Mouse (Mus musculus): ENCODE measurements around the gene Ppp1r14d. TPM values are rescaled to one million over a fixed set of nuclear protein-coding genes. Genes with fewer than 3 reads are reported as not detected.

Ppp1r14d gene
- total and polyA plus RNA-seq, 3 experiments, result not detected

GRCm38 (mm10) chr2:119240075-119240818, 10.5 kb upstream of the Ppp1r14d start:
- no peaks in the 10 kb centered on the region for H3K36me3 ChIP-seq (replicated peaks)
- no peaks in the 10 kb centered on the region; the same call in 1 of the 2 replicates for H3K4me1 ChIP-seq (ENCODE audit: insufficient read depth, low read depth, low read length)
- TF ChIP-seq GATA2 (IDR thresholded peaks at IDR 0.05; ENCODE audit: borderline replicate concordance, low read depth, low read length), result no peak
- TF ChIP-seq TAL1 (conservative IDR thresholded peaks at IDR 0.05; ENCODE audit: low read depth, low read length), result no peak
- TF ChIP-seq GATA1 (IDR thresholded peaks at IDR 0.05; ENCODE audit: borderline replicate concordance, low read length), result no peak
- TF ChIP-seq CTCF (IDR thresholded peaks at IDR 0.05; ENCODE audit: low read depth, low read length), result no peak
- no peak for TF ChIP-seq POLR2AphosphoS5 (IDR thresholded peaks at IDR 0.05; ENCODE audit: insufficient replicate concordance, low read depth, low read length)
- H3K9me3 ChIP-seq (replicated peaks), result no peaks in the 10 kb centered on the region
- H3K4me3 ChIP-seq (ENCODE audit: low read depth, low read length), result no peak overlapping the region
- ATAC-seq (ENCODE audit: extremely low read depth, insufficient number of reproducible peaks, low FRiP score, poor library complexity, severe bottlenecking) (no peak), DNase-seq (ENCODE audit: low spot score) (no peak)
- peaks cover 52% of the 10 kb centered on the region for H3K27me3 ChIP-seq (ENCODE audit: insufficient read depth, low read length)

- ATAC-seq (ENCODE audit: extremely low read depth, insufficient number of reproducible peaks, low FRiP score, poor library complexity, severe bottlenecking) (no peak), DNase-seq (ENCODE audit: low spot score) (no peak)
- H3K4me1 ChIP-seq (ENCODE audit: insufficient read depth, low read depth, low read length), result no peaks in the 10 kb centered on the region; the same call in 1 of the 2 replicates
- H3K27me3 ChIP-seq (ENCODE audit: insufficient read depth, low read length), result peaks cover 56% of the 10 kb centered on the region
- H3K9me3 ChIP-seq (replicated peaks), result no peaks in the 10 kb centered on the region
- TF ChIP-seq GATA2 (IDR thresholded peaks at IDR 0.05; ENCODE audit: borderline replicate concordance, low read depth, low read length) (no peak), CTCF (IDR thresholded peaks at IDR 0.05; ENCODE audit: low read depth, low read length) (no peak), TAL1 (conservative IDR thresholded peaks at IDR 0.05; ENCODE audit: low read depth, low read length) (no peak), GATA1 (IDR thresholded peaks at IDR 0.05; ENCODE audit: borderline replicate concordance, low read length) (no peak), POLR2AphosphoS5 (IDR thresholded peaks at IDR 0.05; ENCODE audit: insufficient replicate concordance, low read depth, low read length) (no peak)
- no peak overlapping the region for H3K4me3 ChIP-seq (ENCODE audit: low read depth, low read length)
- H3K36me3 ChIP-seq (replicated peaks), result no peaks in the 10 kb centered on the region
These were observed 9.0 kb upstream of the Ppp1r14d start for GRCm38 (mm10) chr2:119238671-119239070.

GRCm38 (mm10) chr2:119237871-119238220, 8.1 kb upstream of the Ppp1r14d start:
- peaks cover 58% of the 10 kb centered on the region for H3K27me3 ChIP-seq (ENCODE audit: insufficient read depth, low read length)
- no peaks in the 10 kb centered on the region for H3K9me3 ChIP-seq (replicated peaks)
- DNase-seq (ENCODE audit: low spot score) (no peak), ATAC-seq (ENCODE audit: extremely low read depth, insufficient number of reproducible peaks, low FRiP score, poor library complexity, severe bottlenecking) (no peak)
- no peak for TF ChIP-seq GATA1 (IDR thresholded peaks at IDR 0.05; ENCODE audit: borderline replicate concordance, low read length)
- TF ChIP-seq CTCF (IDR thresholded peaks at IDR 0.05; ENCODE audit: low read depth, low read length), result no peak
- TF ChIP-seq TAL1 (conservative IDR thresholded peaks at IDR 0.05; ENCODE audit: low read depth, low read length), result no peak
- no peak for TF ChIP-seq GATA2 (IDR thresholded peaks at IDR 0.05; ENCODE audit: borderline replicate concordance, low read depth, low read length)
- TF ChIP-seq POLR2AphosphoS5 (IDR thresholded peaks at IDR 0.05; ENCODE audit: insufficient replicate concordance, low read depth, low read length), result no peak
- no peaks in the 10 kb centered on the region for H3K36me3 ChIP-seq (replicated peaks)
- H3K4me3 ChIP-seq (ENCODE audit: low read depth, low read length), result no peak overlapping the region
- H3K4me1 ChIP-seq (ENCODE audit: insufficient read depth, low read depth, low read length), result peaks cover 2% of the 10 kb centered on the region

- Histone ChIP-seq H3K27me3 (ENCODE audit: insufficient read depth, low read length) (peaks cover 54% of the 10 kb centered on the region), H3K4me3 (ENCODE audit: low read depth, low read length) (no peak within 1 kb of the TSS), H3K36me3 (replicated peaks) (no peaks in the 10 kb centered on the region), H3K4me1 (ENCODE audit: insufficient read depth, low read depth, low read length) (peaks cover 2% of the 10 kb centered on the region), H3K9me3 (replicated peaks) (no peaks in the 10 kb centered on the region)
- no peak for ATAC-seq (ENCODE audit: extremely low read depth, insufficient number of reproducible peaks, low FRiP score, poor library complexity, severe bottlenecking)
- no peak for DNase-seq (ENCODE audit: low spot score)
- no peak for TF ChIP-seq TAL1 (conservative IDR thresholded peaks at IDR 0.05; ENCODE audit: low read depth, low read length)
These were observed 7.6 kb upstream of the Ppp1r14d start, which contains the start of gene Spint1 for GRCm38 (mm10) chr2:119237210-119237870. Spint1 (plus strand) TSS chr2:119237362.

GRCm38 (mm10) chr2:119236682-119237209, 7.0 kb upstream of the Ppp1r14d start:
- Histone ChIP-seq H3K27me3 (ENCODE audit: insufficient read depth, low read length) (peaks cover 51% of the 10 kb centered on the region), H3K36me3 (replicated peaks) (no peaks in the 10 kb centered on the region), H3K4me1 (ENCODE audit: insufficient read depth, low read depth, low read length) (peaks cover 2% of the 10 kb centered on the region), H3K9me3 (replicated peaks) (no peaks in the 10 kb centered on the region), H3K4me3 (ENCODE audit: low read depth, low read length) (no peak overlapping the region)
- DNase-seq (ENCODE audit: low spot score) (no peak), ATAC-seq (ENCODE audit: extremely low read depth, insufficient number of reproducible peaks, low FRiP score, poor library complexity, severe bottlenecking) (no peak)
- TF ChIP-seq CTCF (IDR thresholded peaks at IDR 0.05; ENCODE audit: low read depth, low read length), result no peak
- no peak for TF ChIP-seq GATA2 (IDR thresholded peaks at IDR 0.05; ENCODE audit: borderline replicate concordance, low read depth, low read length)
- TF ChIP-seq TAL1 (conservative IDR thresholded peaks at IDR 0.05; ENCODE audit: low read depth, low read length), result no peak
- TF ChIP-seq POLR2AphosphoS5 (IDR thresholded peaks at IDR 0.05; ENCODE audit: insufficient replicate concordance, low read depth, low read length), result no peak
- no peak for TF ChIP-seq GATA1 (IDR thresholded peaks at IDR 0.05; ENCODE audit: borderline replicate concordance, low read length)

- Histone ChIP-seq H3K9me3 (replicated peaks) (no peaks in the 10 kb centered on the region), H3K27me3 (ENCODE audit: insufficient read depth, low read length) (no peaks in the 10 kb centered on the region), H3K36me3 (replicated peaks) (peaks cover 45% of the 10 kb centered on the region), H3K4me3 (ENCODE audit: low read depth, low read length) (peak overlapping the region; percentile 87), H3K4me1 (ENCODE audit: insufficient read depth, low read depth, low read length) (peaks cover 23% of the 10 kb centered on the region)
- no peak for TF ChIP-seq TAL1 (conservative IDR thresholded peaks at IDR 0.05; ENCODE audit: low read depth, low read length)
- TF ChIP-seq GATA2 (IDR thresholded peaks at IDR 0.05; ENCODE audit: borderline replicate concordance, low read depth, low read length), result no peak
- TF ChIP-seq GATA1 (IDR thresholded peaks at IDR 0.05; ENCODE audit: borderline replicate concordance, low read length), result no peak
- no peak for TF ChIP-seq CTCF (IDR thresholded peaks at IDR 0.05; ENCODE audit: low read depth, low read length)
- no peak for TF ChIP-seq POLR2AphosphoS5 (IDR thresholded peaks at IDR 0.05; ENCODE audit: insufficient replicate concordance, low read depth, low read length)
- DNase-seq (ENCODE audit: low spot score) (no peak), ATAC-seq (ENCODE audit: extremely low read depth, insufficient number of reproducible peaks, low FRiP score, poor library complexity, severe bottlenecking) (no peak; the same call in 1 of the 2 replicates)
These were observed 20.6 kb downstream of the Ppp1r14d start for GRCm38 (mm10) chr2:119209176-119209507.

All from G1E (cell line).